Mouse (Mus musculus): ENCODE measurements at regions not wholly inside any gene's neighbourhood (a gene's known extent, or its start where the extent isn't known, plus 50 kb on each side); places are given as distances from the start of the nearest gene placed in this dataset.

DNA sequence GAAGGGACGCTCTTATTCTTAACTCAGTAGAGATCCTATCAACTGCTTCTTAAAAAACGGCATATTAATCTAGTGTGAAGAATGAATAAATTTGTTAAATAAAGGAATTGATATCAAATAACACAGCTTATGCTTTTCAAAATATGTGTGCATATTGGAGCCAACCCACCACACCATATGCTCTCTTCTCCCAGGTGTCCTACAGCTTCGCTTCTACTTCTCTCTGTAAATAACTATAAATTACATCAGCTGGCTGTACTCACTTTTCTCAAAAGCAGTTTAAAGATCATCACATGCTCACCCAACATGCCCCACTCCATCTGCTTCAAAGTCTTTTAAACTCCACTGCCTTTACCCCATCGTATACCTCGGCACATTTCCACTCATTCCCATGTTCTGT lies 777.0 kb downstream of the Rapgef2 start:
- Histone ChIP-seq H3K4me1 (no peaks in the 10 kb centered on the region), H3K4me3 (no peak overlapping the region), H3K9ac (no peak overlapping the region), H3K27me3 (no peaks in the 10 kb centered on the region), H3K9me3 (replicated peaks) (no peaks in the 10 kb centered on the region), H3K36me3 (no peaks in the 10 kb centered on the region), H3K4me2 (replicated peaks) (no peak overlapping the region), H3K27ac (no peak overlapping the region)
- ATAC-seq (ENCODE audit: low FRiP score): no peak
- WGBS: 91% methylated on average over 5 of the region's 5 CpGs

DNA sequence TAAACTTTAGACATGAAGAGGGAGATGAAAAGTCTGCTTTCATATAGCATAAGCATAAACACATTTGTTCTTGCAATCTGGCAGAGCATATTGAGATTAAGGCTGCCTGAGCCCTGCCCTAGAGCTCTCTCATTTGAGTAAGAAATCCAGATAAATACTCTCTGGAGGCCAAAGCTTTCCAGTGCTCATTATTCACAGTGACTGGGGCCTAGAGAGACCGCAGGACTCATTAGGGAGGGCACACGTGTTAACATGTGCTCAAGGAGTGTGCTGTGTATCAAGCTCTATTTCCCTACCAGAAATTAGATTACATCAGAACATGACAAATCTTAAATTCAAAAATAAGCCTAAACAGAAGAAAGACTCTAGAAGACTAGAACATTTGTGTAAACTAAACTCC lies 808.6 kb downstream of the Rapgef2 start:
- no peaks in the 10 kb centered on the region for H3K27me3 ChIP-seq
- H3K36me3 ChIP-seq: no peaks in the 10 kb centered on the region
- no peak overlapping the region for H3K9ac ChIP-seq
- no peak overlapping the region for H3K4me2 ChIP-seq (replicated peaks)
- no peaks in the 10 kb centered on the region for H3K4me1 ChIP-seq
- H3K4me3 ChIP-seq: no peak overlapping the region
- no peak overlapping the region for H3K27ac ChIP-seq
- H3K9me3 ChIP-seq (replicated peaks): no peaks in the 10 kb centered on the region
- WGBS: 55% methylated on average over 2 of the region's 2 CpGs
- peak; percentile 71; the same call in 1 of the 2 replicates for ATAC-seq (ENCODE audit: low FRiP score)
